Mouse (Mus musculus) adipocyte (in vitro differentiated cells): ENCODE measurements around the gene Spic.
"Not testable (repeated sequence)": the region's sequence is repeated elsewhere in the genome, so short reads cannot be mapped to it uniquely, and the experiment has no call there.

ENCODE experiments used
- DNase-seq: peaks from one replicate; pipeline ENCODE4 v3.0.0-alpha.2; 2016; ENCODE audit warnings: low spot score

The Spic gene

GRCm38 (mm10) chr10:88684925-88685324 lies at the start of gene Spic:
Gene Spic (minus strand): TSS chr10:88685015.
- no peak for DNase-seq

GRCm38 (mm10) chr10:88732309-88732622 lies 47.5 kb upstream of the Spic start:
- DNase-seq: peak; percentile 22

- peak; percentile 24 for DNase-seq
Observed at GRCm38 (mm10) chr10:88731496-88732308, 46.9 kb upstream of the Spic start.

GRCm38 (mm10) chr10:88730571-88731495 lies 46.0 kb upstream of the Spic start, which contains the start of gene Arl1:
Gene Arl1 (plus strand): TSS chr10:88730858.
- DNase-seq: peak; percentile 96

GRCm38 (mm10) chr10:88728166-88728565 lies 43.4 kb upstream of the Spic start:
- DNase-seq: no peak

- peak; percentile 71 for DNase-seq
Observed at GRCm38 (mm10) chr10:88727128-88727527, 42.3 kb upstream of the Spic start.

GRCm38 (mm10) chr10:88725343-88725742 lies 40.5 kb upstream of the Spic start:
- peak; percentile 58 for DNase-seq

GRCm38 (mm10) chr10:88719618-88720017 lies 34.8 kb upstream of the Spic start:
- no peak for DNase-seq

GRCm38 (mm10) chr10:88717756-88718025 lies 32.9 kb upstream of the Spic start:
- no peak for DNase-seq

- DNase-seq: no peak
Observed at GRCm38 (mm10) chr10:88716986-88717755, 32.4 kb upstream of the Spic start.

GRCm38 (mm10) chr10:88715621-88716020 lies 30.8 kb upstream of the Spic start:
- DNase-seq: no peak

- DNase-seq: no peak
Observed at GRCm38 (mm10) chr10:88714744-88715143, 29.9 kb upstream of the Spic start.

- DNase-seq: peak; percentile 57
Observed at GRCm38 (mm10) chr10:88712359-88712758, 27.5 kb upstream of the Spic start.

- DNase-seq: peak; percentile 44
Observed at GRCm38 (mm10) chr10:88708671-88709523, 24.1 kb upstream of the Spic start.

- no peak for DNase-seq
Observed at GRCm38 (mm10) chr10:88700938-88701337, 16.1 kb upstream of the Spic start.

GRCm38 (mm10) chr10:88682904-88683563 lies 1.8 kb downstream of the Spic start:
- no peak for DNase-seq

GRCm38 (mm10) chr10:88672825-88673224 lies 12.0 kb downstream of the Spic start:
- no peak for DNase-seq

- DNase-seq: no peak
Observed at GRCm38 (mm10) chr10:88672123-88672522, 12.7 kb downstream of the Spic start.

GRCm38 (mm10) chr10:88669719-88670118 lies 15.1 kb downstream of the Spic start:
- peak; percentile 48 for DNase-seq

- DNase-seq: not testable (repeated sequence)
Observed at GRCm38 (mm10) chr10:88663856-88664255, 21.0 kb downstream of the Spic start.

GRCm38 (mm10) chr10:88658918-88659317 lies 25.9 kb downstream of the Spic start:
- DNase-seq: no peak
